Mouse (Mus musculus) liver, embryonic 15.5 days (tissue): ENCODE measurements around the gene Mgll. TPM values are rescaled to one million over a fixed set of nuclear protein-coding genes. Genes with fewer than 3 reads are reported as not detected.

Experiments used
- ATAC-seq: fragments of 200-750 bp; cut with Nextera tagmentation; 2 replicates; pipeline ENCODE4 v1.8.0; 2017; ENCODE audit warnings: moderate number of reproducible peaks, mild to moderate bottlenecking, moderate library complexity; ENCODE audit not compliant: insufficient read depth
- H3K27ac ChIP-seq: fragments of 300-500 bp; sonication (generic); replicated peaks from 2 replicates; pipeline ENCODE4 v1.5.1; 2015; ENCODE audit warnings: mild to moderate bottlenecking, inconsistent platforms
- H3K27me3 ChIP-seq: fragments of 300-500 bp; sonication (generic); 2 replicates; pipeline ENCODE4 v1.6.1; 2015; ENCODE audit warnings: mild to moderate bottlenecking, inconsistent platforms
- H3K36me3 ChIP-seq: fragments of 300-500 bp; sonication (generic); replicated peaks from 2 replicates; pipeline ENCODE4 v1.6.1; 2015; ENCODE audit warnings: moderate library complexity, mild to moderate bottlenecking, inconsistent platforms
- H3K4me1 ChIP-seq: fragments of 300-500 bp; sonication (generic); replicated peaks from 2 replicates; pipeline ENCODE4 v1.6.1; 2015; ENCODE audit warnings: inconsistent platforms
- H3K4me2 ChIP-seq: fragments of 300-500 bp; sonication (generic); 2 replicates; pipeline ENCODE4 v1.6.1; 2015; ENCODE audit warnings: moderate library complexity, mild to moderate bottlenecking, inconsistent platforms
- H3K4me3 ChIP-seq: fragments of 300-500 bp; sonication (generic); replicated peaks from 2 replicates; pipeline ENCODE4 v1.5.1; 2015; ENCODE audit warnings: mild to moderate bottlenecking, inconsistent platforms
- H3K9ac ChIP-seq: fragments of 300-500 bp; sonication (generic); 2 replicates; pipeline ENCODE4 v1.6.1; 2015; ENCODE audit warnings: moderate library complexity, mild to moderate bottlenecking, inconsistent platforms
- H3K9me3 ChIP-seq: fragments of 300-500 bp; sonication (generic); replicated peaks from 2 replicates; pipeline ENCODE4 v1.6.1; 2016; ENCODE audit warnings: inconsistent platforms
- WGBS: fragments of 180-500 bp; shearing (Covaris S2); methylation state at CpG from one replicate; pipeline ENCODE4 v1.1.7; 2015; ENCODE audit warnings: mixed read lengths; ENCODE audit not compliant: insufficient replicate concordance; 5-methylcytosine and 5-hydroxymethylcytosine counted together
- polyA plus RNA-seq: library from polyadenylated mRNA; unstranded; fragments of >200 nt; fragmentation: Nextera tagmentation; extraction: Ambion mirVana; gene quantifications from 2 replicates; pipeline ENCODE4 v1.2.1, GENCODE M21; 2015

The Mgll gene
- polyA plus RNA-seq, 1 experiment from 2014 or later = 69.7 TPM

DNA sequence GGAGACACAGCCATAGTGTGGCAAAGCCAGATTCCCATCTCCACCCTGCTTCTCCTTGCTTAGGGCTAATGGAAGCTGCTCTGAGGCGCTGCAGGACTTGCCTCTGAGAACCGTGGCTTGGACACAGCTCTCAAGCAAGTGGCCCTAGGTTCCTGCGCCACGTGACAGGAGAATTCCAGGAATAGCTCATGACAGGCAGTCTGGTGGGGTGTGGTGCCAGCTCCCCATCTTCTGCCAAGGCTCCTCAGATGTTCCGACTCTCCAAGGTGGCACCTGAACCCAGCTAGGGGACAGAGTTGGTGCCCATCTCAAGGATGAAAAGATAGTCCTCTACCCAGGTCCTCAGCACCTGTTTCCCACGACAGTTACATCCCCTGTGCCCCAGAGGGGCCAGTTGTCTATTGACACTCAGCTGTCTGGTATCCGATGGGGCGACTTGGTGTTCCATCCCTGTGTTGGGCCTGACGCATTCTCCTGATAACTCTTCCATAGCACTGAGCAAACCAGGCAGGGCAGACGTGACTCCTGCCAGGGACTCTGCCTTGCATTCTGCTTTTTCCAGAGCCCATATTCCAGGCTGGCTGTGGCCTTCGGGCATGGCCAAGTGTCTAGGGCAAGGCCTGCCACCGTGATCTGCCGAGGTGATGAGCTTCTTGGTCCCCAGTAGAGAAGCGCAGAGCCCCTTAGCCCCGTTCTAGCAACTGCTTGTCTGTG, 62.7 kb downstream of the Mgll start:
- H3K9ac ChIP-seq = no peak overlapping the region
- no peaks in the 10 kb centered on the region for H3K9me3 ChIP-seq
- no peak overlapping the region for H3K4me3 ChIP-seq
- H3K27ac ChIP-seq = no peak overlapping the region
- H3K4me2 ChIP-seq = no peak overlapping the region
- H3K27me3 ChIP-seq = no peaks in the 10 kb centered on the region; the same call in 1 of the 2 replicates
- WGBS = 82% methylated on average over 15 of the region's 15 CpGs
- peaks cover 85% of the 10 kb centered on the region for H3K4me1 ChIP-seq
- peaks cover 14% of the 10 kb centered on the region for H3K36me3 ChIP-seq
- ATAC-seq = no peak

- peaks cover 84% of the 10 kb centered on the region for H3K4me1 ChIP-seq
- H3K9ac ChIP-seq = no peak overlapping the region
- H3K36me3 ChIP-seq = peaks cover 12% of the 10 kb centered on the region; the same call in 1 of the 2 replicates
- H3K9me3 ChIP-seq = no peaks in the 10 kb centered on the region
- no peak overlapping the region for H3K27ac ChIP-seq
- WGBS = 76% methylated on average over 14 of the region's 14 CpGs
- H3K27me3 ChIP-seq = no peaks in the 10 kb centered on the region; the same call in 1 of the 2 replicates
- no peak overlapping the region for H3K4me3 ChIP-seq
- H3K4me2 ChIP-seq = no peak overlapping the region
- ATAC-seq = no peak
These were observed 63.3 kb downstream of the Mgll start for GRCm38 (mm10) chr6:88787496-88787895.

- WGBS = 81% methylated on average over 11 of the region's 11 CpGs
- Histone ChIP-seq H3K27ac (no peak overlapping the region), H3K4me2 (no peak overlapping the region), H3K4me1 (peaks cover 80% of the 10 kb centered on the region), H3K36me3 (peaks cover 12% of the 10 kb centered on the region; the same call in 1 of the 2 replicates), H3K9me3 (no peaks in the 10 kb centered on the region), H3K9ac (no peak overlapping the region), H3K4me3 (no peak overlapping the region), H3K27me3 (no peaks in the 10 kb centered on the region; the same call in 1 of the 2 replicates)
- ATAC-seq = no peak
These were observed 64.0 kb downstream of the Mgll start for GRCm38 (mm10) chr6:88788219-88788618.

- Histone ChIP-seq H3K4me1 (peaks cover 53% of the 10 kb centered on the region), H3K4me2 (no peak overlapping the region), H3K36me3 (peaks cover 8% of the 10 kb centered on the region; the same call in 1 of the 2 replicates), H3K4me3 (no peak overlapping the region), H3K27me3 (no peaks in the 10 kb centered on the region; the same call in 1 of the 2 replicates), H3K9ac (no peak overlapping the region), H3K27ac (no peak overlapping the region), H3K9me3 (no peaks in the 10 kb centered on the region)
- ATAC-seq = no peak
- 52% methylated on average over 9 of the region's 9 CpGs for WGBS
These were observed 67.1 kb downstream of the Mgll start for GRCm38 (mm10) chr6:88791299-88791698.

- ATAC-seq = no peak
- 72% methylated on average over 7 of the region's 7 CpGs for WGBS
These were observed 68.0 kb downstream of the Mgll start for GRCm38 (mm10) chr6:88792147-88792691.

GRCm38 (mm10) chr6:88793243-88793642, 69.0 kb downstream of the Mgll start:
- H3K4me3 ChIP-seq = no peak overlapping the region
- peaks cover 6% of the 10 kb centered on the region; the same call in 1 of the 2 replicates for H3K36me3 ChIP-seq
- no peaks in the 10 kb centered on the region; the same call in 1 of the 2 replicates for H3K27me3 ChIP-seq
- no peak overlapping the region for H3K9ac ChIP-seq
- no peak overlapping the region for H3K27ac ChIP-seq
- no peak for ATAC-seq
- H3K4me2 ChIP-seq = no peak overlapping the region
- peaks cover 38% of the 10 kb centered on the region for H3K4me1 ChIP-seq
- H3K9me3 ChIP-seq = no peaks in the 10 kb centered on the region
- WGBS = 72% methylated on average over 2 of the region's 2 CpGs

More at GRCm38 (mm10) chr6:88792147-88792691, 68.0 kb downstream of the Mgll start:
- Histone ChIP-seq H3K4me1 (peaks cover 46% of the 10 kb centered on the region), H3K4me2 (no peak overlapping the region), H3K4me3 (no peak overlapping the region), H3K9me3 (no peaks in the 10 kb centered on the region), H3K27me3 (no peaks in the 10 kb centered on the region; the same call in 1 of the 2 replicates), H3K9ac (no peak overlapping the region), H3K27ac (no peak overlapping the region), H3K36me3 (peaks cover 8% of the 10 kb centered on the region; the same call in 1 of the 2 replicates)

DNA sequence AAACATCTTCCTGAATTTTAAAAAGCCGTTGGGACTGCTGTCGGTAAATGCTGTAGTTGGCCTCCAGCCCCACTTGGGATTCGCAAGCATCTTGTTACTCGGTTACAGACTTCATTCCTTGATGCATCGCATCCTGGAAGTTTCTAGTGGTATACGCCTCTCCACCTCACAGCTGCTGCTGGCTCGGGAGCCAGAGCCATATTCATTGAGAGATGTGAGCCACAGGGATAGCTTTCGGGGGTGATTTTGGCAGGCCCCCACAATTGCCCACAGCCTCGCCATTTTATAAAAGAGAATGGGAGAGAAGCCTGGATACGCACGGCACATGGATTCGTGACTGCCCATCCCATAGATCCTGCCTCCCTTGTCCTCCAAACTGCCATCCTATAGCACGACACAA, 69.7 kb downstream of the Mgll start:
- no peak overlapping the region for H3K4me3 ChIP-seq
- 83% methylated on average over 13 of the region's 13 CpGs for whole genome bisulfite sequencing
- ATAC-seq = no peak
- no peak overlapping the region for H3K27ac ChIP-seq
- no peaks in the 10 kb centered on the region; the same call in 1 of the 2 replicates for H3K27me3 ChIP-seq
- H3K36me3 ChIP-seq = peaks cover 2% of the 10 kb centered on the region; the same call in 1 of the 2 replicates
- no peaks in the 10 kb centered on the region for H3K9me3 ChIP-seq
- H3K4me2 ChIP-seq = no peak overlapping the region
- H3K4me1 ChIP-seq = peaks cover 36% of the 10 kb centered on the region
- H3K9ac ChIP-seq = no peak overlapping the region

- no peak for ATAC-seq
- Histone ChIP-seq H3K4me2 (no peak overlapping the region), H3K27ac (no peak overlapping the region), H3K9me3 (no peaks in the 10 kb centered on the region), H3K4me3 (no peak overlapping the region), H3K27me3 (no peaks in the 10 kb centered on the region; the same call in 1 of the 2 replicates), H3K36me3 (peaks cover 9% of the 10 kb centered on the region), H3K4me1 (peaks cover 32% of the 10 kb centered on the region), H3K9ac (no peak overlapping the region)
- 69% methylated on average over 14 of the region's 14 CpGs for WGBS
These were observed 70.4 kb downstream of the Mgll start for GRCm38 (mm10) chr6:88794561-88794971.

- Histone ChIP-seq H3K27me3 (no peaks in the 10 kb centered on the region), H3K36me3 (peaks cover 30% of the 10 kb centered on the region), H3K4me3 (no peak overlapping the region), H3K4me1 (peaks cover 51% of the 10 kb centered on the region), H3K27ac (no peak overlapping the region), H3K9ac (no peak overlapping the region), H3K4me2 (no peak overlapping the region), H3K9me3 (no peaks in the 10 kb centered on the region)
- 66% methylated on average over 7 of the region's 7 CpGs for WGBS
- no peak for ATAC-seq
These were observed 76.0 kb downstream of the Mgll start for GRCm38 (mm10) chr6:88800191-88800590.

DNA sequence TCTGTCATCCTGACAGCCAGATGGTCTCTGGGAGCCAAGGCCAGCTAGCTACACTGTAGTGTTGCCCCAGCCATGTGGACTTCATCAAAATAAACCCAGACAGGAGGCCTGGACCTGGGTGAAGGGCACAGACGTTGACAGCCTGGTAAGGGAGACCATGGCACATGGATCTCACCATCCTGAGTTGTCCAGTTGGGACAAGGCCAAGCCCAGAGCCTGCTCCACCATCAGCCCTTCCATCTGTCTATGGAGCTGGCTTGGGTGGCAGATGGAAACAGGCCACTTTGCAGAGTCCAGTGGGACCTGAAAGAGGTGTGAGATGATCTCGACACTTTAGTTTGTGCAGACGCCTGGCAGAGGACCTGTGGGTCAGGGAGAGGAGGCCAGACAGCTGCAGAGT, 76.5 kb downstream of the Mgll start:
- Histone ChIP-seq H3K9ac (no peak overlapping the region), H3K4me1 (peaks cover 53% of the 10 kb centered on the region), H3K4me2 (no peak overlapping the region), H3K27ac (no peak overlapping the region), H3K4me3 (no peak overlapping the region), H3K9me3 (no peaks in the 10 kb centered on the region), H3K27me3 (no peaks in the 10 kb centered on the region), H3K36me3 (peaks cover 30% of the 10 kb centered on the region)
- ATAC-seq = no peak
- WGBS = 37% methylated on average over 3 of the region's 3 CpGs

DNA sequence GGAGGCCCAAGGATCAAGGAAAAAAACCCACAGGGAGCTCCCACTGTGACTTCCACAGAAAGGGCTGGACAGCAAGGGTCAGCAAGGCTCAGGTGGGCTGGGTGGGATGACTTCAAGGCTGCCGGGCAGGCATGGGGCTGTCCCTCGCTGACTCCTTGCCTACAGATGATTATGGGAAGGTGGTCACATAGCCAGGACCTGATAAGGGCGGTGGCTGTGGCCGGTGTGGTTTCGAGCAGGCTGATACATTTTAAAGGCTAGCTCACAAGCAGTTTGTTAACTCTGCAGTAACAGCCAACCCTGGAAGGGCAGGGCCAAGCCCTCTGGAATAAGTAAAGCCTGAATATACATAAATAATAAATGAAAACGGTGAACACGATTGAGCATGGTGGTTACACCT, 78.8 kb downstream of the Mgll start:
- Histone ChIP-seq H3K27me3 (no peaks in the 10 kb centered on the region), H3K27ac (peak overlapping the region; percentile 84), H3K36me3 (peaks cover 46% of the 10 kb centered on the region), H3K9ac (peak overlapping the region; percentile 45; the same call in 1 of the 2 replicates), H3K4me3 (no peak overlapping the region), H3K4me1 (peaks cover 53% of the 10 kb centered on the region), H3K4me2 (peak overlapping the region; percentile 51), H3K9me3 (no peaks in the 10 kb centered on the region)
- ATAC-seq = peak; percentile 70
- 17% methylated on average over 7 of the region's 7 CpGs for WGBS
